Mouse (Mus musculus) cerebellum, adult (tissue): ENCODE results near the gene Lrriq4.
A peak's percentile ranks its signal among the peaks of the same experiment; 100 is the strongest.
"Not testable (repeated sequence)": the region's sequence is repeated elsewhere in the genome, so short reads cannot be mapped to it uniquely, and the experiment has no call there.

Source experiments
- ATAC-seq: cut with Nextera tagmentation; 2 replicates; pipeline ENCODE4 v1.9.2; 2017; ENCODE audit warnings: mild to moderate bottlenecking, moderate library complexity, mixed read lengths; ENCODE audit not compliant: insufficient number of reproducible peaks, low FRiP score, low TSS enrichment

Gene Lrriq4

GRCm38 (mm10) chr3:30655937-30656336, 11.6 kb downstream of the Lrriq4 start:
- ATAC-seq, result no peak

- ATAC-seq, result no peak
These were observed 14.2 kb downstream of the Lrriq4 start for GRCm38 (mm10) chr3:30658486-30658885.

- ATAC-seq, result no peak
These were observed 38.9 kb downstream of the Lrriq4 start for GRCm38 (mm10) chr3:30683190-30683589.

GRCm38 (mm10) chr3:30687216-30687615, 42.9 kb downstream of the Lrriq4 start:
- no peak for ATAC-seq

GRCm38 (mm10) chr3:30690976-30691375, 46.7 kb downstream of the Lrriq4 start:
- ATAC-seq, result no peak

GRCm38 (mm10) chr3:30695661-30696060, 51.4 kb downstream of the Lrriq4 start:
- ATAC-seq, result no peak

GRCm38 (mm10) chr3:30696346-30696745, 52.0 kb downstream of the Lrriq4 start:
- ATAC-seq, result 0 out of 2 replicates have a peak, but pooled peaks have one; percentile 42

GRCm38 (mm10) chr3:30697891-30698290, 53.6 kb downstream of the Lrriq4 start:
- no peak for ATAC-seq

- not testable (repeated sequence) for ATAC-seq
These were observed 55.6 kb downstream of the Lrriq4 start, which contains the start of gene Lrrc31 for GRCm38 (mm10) chr3:30699711-30700505. Gene Lrrc31 (minus strand): TSS chr3:30699843.

- ATAC-seq, result no peak
These were observed 61.7 kb downstream of the Lrriq4 start for GRCm38 (mm10) chr3:30705977-30706376.

GRCm38 (mm10) chr3:30706614-30707276, 62.4 kb downstream of the Lrriq4 start:
- no peak for ATAC-seq

GRCm38 (mm10) chr3:30710191-30710590, 65.9 kb downstream of the Lrriq4 start:
- ATAC-seq, result no peak

GRCm38 (mm10) chr3:30713334-30713733, 69.0 kb downstream of the Lrriq4 start:
- no peak for ATAC-seq

GRCm38 (mm10) chr3:30718649-30719048, 74.3 kb downstream of the Lrriq4 start:
- no peak for ATAC-seq
